8 mouse cellular contexts compared by ENCODE assay signal in genomic region chr5:31452562-31452878, GRCm38 (mm10). TPM values are rescaled to one million over a fixed set of nuclear protein-coding genes. Genes with fewer than 3 reads are reported as not detected.
DNase-seq lines count a peak whose midpoint lies in the region; ATAC-seq and TF ChIP-seq lines count a peak whose summit lies in the region.

No protein-coding gene starts in this region.

- H3K27me3 ChIP-seq in heart, embryonic 10.5 days (ENCODE audit: insufficient read depth, poor library complexity, severe bottlenecking): no peaks in the 10 kb centered on the region
- H3K27me3 ChIP-seq in E14TG2a.4 (ENCODE audit: insufficient read depth, low read length): no peaks in the 10 kb centered on the region; the same call in 1 of the 2 replicates
- no peaks in the 10 kb centered on the region for H3K27me3 ChIP-seq in forebrain, postnatal 0 days (ENCODE audit: insufficient read depth, low read length)

- H3K9me3 ChIP-seq in heart, embryonic 10.5 days: no peaks in the 10 kb centered on the region
- no peaks in the 10 kb centered on the region for H3K9me3 ChIP-seq in E14TG2a.4 (ENCODE audit: low read length)
- no peaks in the 10 kb centered on the region for H3K9me3 ChIP-seq in forebrain, postnatal 0 days (ENCODE audit: low read length)

- H3K4me3 ChIP-seq in heart, embryonic 10.5 days: peak overlapping the region; percentile 62
- peak overlapping the region; percentile 80 for H3K4me3 ChIP-seq in E14TG2a.4 (replicated peaks; ENCODE audit: low read length)
- H3K4me3 ChIP-seq in forebrain, postnatal 0 days (ENCODE audit: low read depth, low read length): peak overlapping the region; percentile 54

- DNase-seq in heart, embryonic 10.5 days (ENCODE audit: low spot score): no peak
- no peak for DNase-seq in heart, adult 8-10 months (ENCODE audit: low spot score)
- DNase-seq in forebrain, postnatal 0 days: no peak
- DNase-seq in cerebellum, postnatal 14 days: no peak
- no peak for DNase-seq in embryo, embryonic 10.5 days (ENCODE audit: low spot score)
- no peak for DNase-seq in right cerebral cortex, adult 2 months (ENCODE audit: low spot score in 2 of 2)

- WGBS in heart, embryonic 10.5 days: 0% methylated on average over 11 of the region's 11 CpGs
- WGBS in forebrain, postnatal 0 days: 2% methylated on average over 11 of the region's 11 CpGs

- H3K4me2 ChIP-seq in forebrain, postnatal 0 days (ENCODE audit: low read depth): peak overlapping the region; percentile 71

- peaks cover 13% of the 10 kb centered on the region for H3K4me1 ChIP-seq in heart, embryonic 10.5 days
- H3K4me1 ChIP-seq in E14TG2a.4 (replicated peaks; ENCODE audit: low read depth, low read length): peaks cover 23% of the 10 kb centered on the region
- H3K4me1 ChIP-seq in forebrain, postnatal 0 days (ENCODE audit: insufficient read depth): peaks cover 14% of the 10 kb centered on the region; the same call in 1 of the 2 replicates

- H3K27ac ChIP-seq in heart, embryonic 10.5 days: peak overlapping the region; percentile 81
- H3K27ac ChIP-seq in forebrain, postnatal 0 days (ENCODE audit: low read depth, low read length): no peak overlapping the region

- no peaks in the 10 kb centered on the region for H3K36me3 ChIP-seq in heart, embryonic 10.5 days
- no peaks in the 10 kb centered on the region for H3K36me3 ChIP-seq in E14TG2a.4 (ENCODE audit: insufficient read depth, low read length)
- H3K36me3 ChIP-seq in forebrain, postnatal 0 days (ENCODE audit: insufficient read depth): no peaks in the 10 kb centered on the region; the same call in 1 of the 2 replicates

- TF ChIP-seq CTCF in E14TG2a.4 (conservative IDR thresholded peaks at IDR 0.05; ENCODE audit: low read length): no peak
- TF ChIP-seq CTCF in forebrain, postnatal 0 days (IDR thresholded peaks at IDR 0.05; ENCODE audit: low read depth): no peak

- peak overlapping the region; percentile 57 for H3K9ac ChIP-seq in forebrain, postnatal 0 days

- no peak for ATAC-seq in forebrain, postnatal 0 days
- ATAC-seq in megakaryocyte, adult 5-6 weeks (ENCODE audit: poor library complexity, severe bottlenecking): peak; percentile 32

RNA-seq across cellular contexts. Expression of gene Zfp512, which starts 0.3 kb away (rescaled TPM):
- polyA plus RNA-seq in heart, embryonic 10.5 days (2016; fragmentation: Nextera tagmentation; extraction: Ambion mirVana): 49.5 and 56.9 TPM in 2 replicates
- 10 to 100 TPM; 24.5 to 27.2 (median 26.8) TPM for total RNA-seq in heart, adult 8-10 months (2022)
- total RNA-seq in forebrain, postnatal 0 days (2014; rRNA removed): 85.0 and 101 TPM in 2 replicates
- polyA plus RNA-seq in forebrain, postnatal 0 days (2015; fragmentation: Nextera tagmentation; extraction: Ambion mirVana): 60.3 and 80.2 TPM in 2 replicates
- total RNA-seq in megakaryocyte, adult 5-6 weeks (2015): 11.0 and 18.1 TPM in 2 replicates
- 20.6 and 24.2 TPM in 2 replicates for total RNA-seq in megakaryocyte, adult 5-6 weeks (2017)

RNA-seq across cellular contexts. Expression of gene 4930548H24Rik, which starts 33.0 kb away (rescaled TPM):
- polyA plus RNA-seq in heart, embryonic 10.5 days (2016; fragmentation: Nextera tagmentation; extraction: Ambion mirVana): not detected in 2 replicates
- under 1 TPM in 1 of 4 experiments, not detected in 3; 0.22 TPM for total RNA-seq in heart, adult 8-10 months (2022)
- 0.31 and 1.6 TPM in 2 replicates for total RNA-seq in forebrain, postnatal 0 days (2014; rRNA removed)
- polyA plus RNA-seq in forebrain, postnatal 0 days (2015; fragmentation: Nextera tagmentation; extraction: Ambion mirVana): not detected in 2 replicates
- total RNA-seq in megakaryocyte, adult 5-6 weeks (2015): not detected in 2 replicates
- total RNA-seq in megakaryocyte, adult 5-6 weeks (2017): 0.12 and 0.44 TPM in 2 replicates

RNA-seq across cellular contexts. Expression of gene Gpn1, which starts 42.0 kb away (rescaled TPM):
- 70.2 and 81.7 TPM in 2 replicates for polyA plus RNA-seq in heart, embryonic 10.5 days (2016; fragmentation: Nextera tagmentation; extraction: Ambion mirVana)
- total RNA-seq in heart, adult 8-10 months (2022): 10 to 100 TPM; 23.0 to 27.7 (median 24.3) TPM
- total RNA-seq in forebrain, postnatal 0 days (2014; rRNA removed): 36.6 and 40.4 TPM in 2 replicates
- polyA plus RNA-seq in forebrain, postnatal 0 days (2015; fragmentation: Nextera tagmentation; extraction: Ambion mirVana): 65.9 and 68.4 TPM in 2 replicates
- total RNA-seq in megakaryocyte, adult 5-6 weeks (2015): 7.7 and 11.0 TPM in 2 replicates
- 9.6 and 14.9 TPM in 2 replicates for total RNA-seq in megakaryocyte, adult 5-6 weeks (2017)
